ENCODE assay signal across 8 mouse cellular contexts in the genomic region with DNA sequence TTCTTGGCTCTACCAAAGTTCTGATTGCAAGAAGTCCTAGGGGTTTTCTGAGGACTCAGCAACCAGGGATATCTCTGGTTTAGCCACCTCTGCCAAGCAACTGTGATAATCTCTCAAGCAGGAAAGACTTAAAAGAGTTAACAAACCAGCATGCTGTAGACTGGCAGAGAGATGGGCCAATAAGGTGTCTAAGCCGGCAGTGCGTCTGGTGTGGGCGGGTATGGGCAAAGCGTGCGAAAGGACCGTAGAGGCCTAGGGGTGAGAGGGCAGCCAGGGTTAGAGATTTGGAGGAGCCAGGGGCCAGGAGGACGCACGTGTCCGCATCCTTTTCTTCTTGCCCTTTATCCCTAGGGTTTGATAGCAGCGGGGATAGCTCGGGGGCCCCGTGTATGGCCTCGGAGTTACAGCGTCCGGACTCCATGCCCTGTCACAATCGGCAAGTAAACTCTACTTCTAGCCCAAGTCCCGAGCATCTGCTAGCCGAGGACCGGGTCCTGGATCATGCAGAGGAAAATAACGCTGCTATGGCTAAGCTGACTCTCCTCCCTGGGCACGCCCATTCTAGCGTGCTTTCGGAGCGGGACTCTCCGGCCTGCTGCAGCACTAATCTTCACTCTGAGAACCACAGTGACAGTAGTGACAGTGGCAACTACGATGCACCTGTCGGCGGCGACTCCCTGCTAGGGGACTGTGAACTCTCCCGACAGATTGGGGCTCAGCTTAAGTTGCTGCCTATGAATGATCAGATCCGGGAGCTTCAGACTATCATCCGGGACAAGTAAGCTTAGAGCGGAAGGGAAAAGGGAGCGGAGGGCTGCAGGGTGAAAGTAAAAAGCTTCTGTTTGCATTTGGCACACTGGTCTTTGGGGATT. TPM values are rescaled to one million over a fixed set of nuclear protein-coding genes. Genes with fewer than 3 reads are reported as not detected.
A peak's percentile ranks its signal among the peaks of the same experiment; 100 is the strongest.
DNase-seq lines count a peak whose midpoint lies in the region; ATAC-seq and TF ChIP-seq lines count a peak whose summit lies in the region.

A gene (plus strand): TSS at position 247 of the 872 bp plus-strand sequence.

- in situ Hi-C loops in Patski (cut with MboI; ENCODE audit: low pct_unique_long_range_greater_than_20kb), result loop anchor here (10.0 kb wide), 1 partner anchor 78 kb away; no protein-coding TSS in a partner anchor

- no peaks in the 10 kb centered on the region for H3K9me3 ChIP-seq in hindbrain, embryonic 13.5 days

- DNase-seq in Patski (ENCODE audit: low read depth, low spot score), result peak; percentile 51
- peak; percentile 83 to 84 for DNase-seq in cerebellum, postnatal 14 days
- peak; percentile 56 to 69 for DNase-seq in frontal cortex, postnatal 14 days (ENCODE audit: low spot score in 2 of 2)
- DNase-seq in layer of hippocampus, postnatal 36 days, result peak; percentile 68 to 72
- peak; percentile 90 for DNase-seq in lung, postnatal 25 days (ENCODE audit: low spot score)
- DNase-seq in retina, embryonic 14.5 days (ENCODE audit: low spot score), result peak; percentile 77
- peak; percentile 72 to 82 for DNase-seq in thymus, postnatal 36 days

- ATAC-seq in Patski, result peak; percentile 98
- ATAC-seq in hindbrain, embryonic 13.5 days (ENCODE audit: low FRiP score), result peak; percentile 99

- peak within 1 kb of the TSS; percentile 59 for H3K4me3 ChIP-seq in hindbrain, embryonic 13.5 days

- H3K36me3 ChIP-seq in hindbrain, embryonic 13.5 days, result no peaks in the 10 kb centered on the region

- 16% methylated on average over 34 of the region's 34 CpGs for WGBS in hindbrain, embryonic 13.5 days

- TF ChIP-seq CTCF in Patski (IDR thresholded peaks at IDR 0.05), result no peak

- peak within 1 kb of the TSS; percentile 78 for H3K27ac ChIP-seq in hindbrain, embryonic 13.5 days

- H3K27me3 ChIP-seq in Patski, result peaks cover 33% of the 10 kb centered on the region
- peaks cover 33% of the 10 kb centered on the region for H3K27me3 ChIP-seq in hindbrain, embryonic 13.5 days

- CTCF ChIA-PET in Patski (lab: Charles Lee), result interaction anchor here (1.0 kb wide), 1 partner anchor 11 kb away, joined by 3 read pairs; no protein-coding TSS in a partner anchor

- POLR2A ChIA-PET in Patski (lab: Charles Lee), result no interaction called here

- no peaks in the 10 kb centered on the region for H3K4me1 ChIP-seq in hindbrain, embryonic 13.5 days (replicated peaks)

- H3K9ac ChIP-seq in hindbrain, embryonic 13.5 days, result peak within 1 kb of the TSS; percentile 72

- H3K4me2 ChIP-seq in hindbrain, embryonic 13.5 days, result peak within 1 kb of the TSS; percentile 55

RNA-seq across cellular contexts. Expression of the gene that starts here (rescaled TPM):
- polyA plus RNA-seq in Patski (2021), result 21.5 TPM
- 1.4 and 1.6 TPM in 2 replicates for polyA plus RNA-seq in hindbrain, embryonic 13.5 days (2015; fragmentation: Nextera tagmentation; extraction: Ambion mirVana)
- 10 to 100 TPM; 14.4 to 17.6 TPM for total RNA-seq in layer of hippocampus, postnatal 36 days (2021)

Comparison
In these comparisons a context has a peak if more than half of its experiments do, and no peak if none do; other contexts are left out.
1. Peak in every context shown above with its lines: DNase-seq, ATAC-seq, H3K4me3 ChIP-seq and H3K27ac ChIP-seq.